In genomic region chr9:39603333-39603845, GRCm38 (mm10) we compare ENCODE assay signal across 9 mouse cellular contexts. TPM values are rescaled to one million over a fixed set of nuclear protein-coding genes. Genes with fewer than 3 reads are reported as not detected.
A peak's percentile ranks its signal among the peaks of the same experiment; 100 is the strongest.
DNase-seq lines count a peak whose midpoint lies in the region; ATAC-seq and TF ChIP-seq lines count a peak whose summit lies in the region.
"Had no signal": no experiment of that assay in that cellular context is flagged by ENCODE, and none has a peak within 500 bp of the region (broad histone marks: within the 10 kb centered on the region; RNA-seq: fewer than 3 reads in every experiment).

No protein-coding gene starts in this region.

- H3K4me3 ChIP-seq in heart, adult 2 months, result 0 out of 2 replicates have a peak overlapping the region, but pooled peaks have one; percentile 10
- H3K4me3 ChIP-seq in ES-E14 (ENCODE audit: insufficient read depth in 1 of 2, low read depth in 1 of 2, low read length in 2 of 2, poor library complexity in 1 of 2, severe bottlenecking in 1 of 2), result peak overlapping the region in 1 of 2 experiments; percentile 51; a peak in 2 of 4 replicates
- peak overlapping the region; percentile 39 for H3K4me3 ChIP-seq in embryonic facial prominence, embryonic 14.5 days (ENCODE audit: low read depth, low read length)
- H3K4me3 ChIP-seq in hindbrain, embryonic 16.5 days (ENCODE audit: low read length), result peak overlapping the region; percentile 50
- peak overlapping the region; percentile 49 for H3K4me3 ChIP-seq in midbrain, postnatal 0 days (ENCODE audit: low read depth, low read length)

- no peak for TF ChIP-seq POLR2A in heart, adult 2 months (IDR thresholded peaks at IDR 0.05; ENCODE audit: insufficient read depth, low read depth, low read length)

- no peak for TF ChIP-seq EP300 in heart, adult 2 months (IDR thresholded peaks at IDR 0.05; ENCODE audit: insufficient read depth, low read depth, low read length)

- H3K79me2 ChIP-seq in heart, adult 2 months (replicated peaks; ENCODE audit: control insufficient read depth, insufficient read depth, low read length), result no peaks in the 10 kb centered on the region

- peak; percentile 84 for ATAC-seq in embryonic facial prominence, embryonic 14.5 days (ENCODE audit: low read depth)
- ATAC-seq in hindbrain, embryonic 16.5 days, result peak; percentile 81
- peak; percentile 76 for ATAC-seq in midbrain, postnatal 0 days (ENCODE audit: low FRiP score)

- 1% methylated on average over 9 of the region's 9 CpGs for WGBS in heart, adult 2 months
- 1% methylated on average over 9 of the region's 9 CpGs for WGBS in embryonic facial prominence, embryonic 14.5 days
- under 1% methylated on average over 9 of the region's 9 CpGs for WGBS in hindbrain, embryonic 16.5 days
- 0% methylated on average over 9 of the region's 9 CpGs for WGBS in midbrain, postnatal 0 days

- no peak overlapping the region for H3K27ac ChIP-seq in heart, adult 2 months
- no peak overlapping the region for H3K27ac ChIP-seq in ES-E14 (ENCODE audit: insufficient read depth, low read depth, low read length, poor library complexity, severe bottlenecking)
- peak overlapping the region; percentile 85 for H3K27ac ChIP-seq in embryonic facial prominence, embryonic 14.5 days (replicated peaks; ENCODE audit: low read depth, low read length)
- peak overlapping the region; percentile 78 for H3K27ac ChIP-seq in hindbrain, embryonic 16.5 days (ENCODE audit: low read depth, low read length)
- peak overlapping the region; percentile 69 for H3K27ac ChIP-seq in midbrain, postnatal 0 days (ENCODE audit: low read depth, low read length)

- no peaks in the 10 kb centered on the region for H3K9me3 ChIP-seq in ES-E14 (ENCODE audit: control insufficient read depth, insufficient read depth, low read depth, low read length)
- no peaks in the 10 kb centered on the region for H3K9me3 ChIP-seq in embryonic facial prominence, embryonic 14.5 days (ENCODE audit: control insufficient read depth, low read length)
- no peaks in the 10 kb centered on the region for H3K9me3 ChIP-seq in hindbrain, embryonic 16.5 days (ENCODE audit: control insufficient read depth, low read length)
- no peaks in the 10 kb centered on the region for H3K9me3 ChIP-seq in midbrain, postnatal 0 days (ENCODE audit: low read length)

- no peaks in the 10 kb centered on the region for H3K4me1 ChIP-seq in heart, adult 2 months (ENCODE audit: control insufficient read depth, insufficient read depth, low read length)
- peaks cover 3 to 4% of the 10 kb centered on the region in 2 experiments; a peak in 3 of 4 replicates for H3K4me1 ChIP-seq in ES-E14 (ENCODE audit: control insufficient read depth in 2 of 2, insufficient read depth in 2 of 2, low read length in 2 of 2, poor library complexity in 1 of 2)
- 0 out of 2 replicates have a peak, but pooled peaks cover 2% of the 10 kb centered on the region for H3K4me1 ChIP-seq in embryonic facial prominence, embryonic 14.5 days (ENCODE audit: control insufficient read depth, insufficient read depth, low read length)
- no peaks in the 10 kb centered on the region; the same call in 1 of the 2 replicates for H3K4me1 ChIP-seq in hindbrain, embryonic 16.5 days (ENCODE audit: control insufficient read depth, insufficient read depth, low read depth, low read length)
- no peaks in the 10 kb centered on the region for H3K4me1 ChIP-seq in midbrain, postnatal 0 days (ENCODE audit: insufficient read depth, low read length)

- H3K36me3 ChIP-seq in heart, adult 2 months (ENCODE audit: control insufficient read depth, insufficient read depth, low read length), result no peaks in the 10 kb centered on the region
- H3K36me3 ChIP-seq in ES-E14 (ENCODE audit: control insufficient read depth, insufficient read depth, low read length, poor library complexity, severe bottlenecking), result no peaks in the 10 kb centered on the region
- no peaks in the 10 kb centered on the region for H3K36me3 ChIP-seq in embryonic facial prominence, embryonic 14.5 days (ENCODE audit: control insufficient read depth, insufficient read depth, low read length)
- H3K36me3 ChIP-seq in hindbrain, embryonic 16.5 days (ENCODE audit: control insufficient read depth, insufficient read depth, low read length), result peaks cover 4% of the 10 kb centered on the region; the same call in 1 of the 2 replicates
- H3K36me3 ChIP-seq in midbrain, postnatal 0 days (ENCODE audit: insufficient read depth, low read length), result no peaks in the 10 kb centered on the region

- TF ChIP-seq CTCF in heart, adult 2 months (IDR thresholded peaks at IDR 0.05), result no peak
- TF ChIP-seq CTCF in midbrain, postnatal 0 days (IDR thresholded peaks at IDR 0.05), result no peak

- no peak overlapping the region for H3K9ac ChIP-seq in heart, adult 2 months (ENCODE audit: low read depth, low read length)
- no peak overlapping the region for H3K9ac ChIP-seq in ES-E14 (ENCODE audit: insufficient read depth, low read depth, low read length, poor library complexity, severe bottlenecking)
- peak overlapping the region; percentile 62 for H3K9ac ChIP-seq in embryonic facial prominence, embryonic 14.5 days (ENCODE audit: low read depth, low read length)
- peak overlapping the region; percentile 65 for H3K9ac ChIP-seq in hindbrain, embryonic 16.5 days (ENCODE audit: low read depth, low read length)
- H3K9ac ChIP-seq in midbrain, postnatal 0 days (replicated peaks; ENCODE audit: low read length, poor library complexity, severe bottlenecking), result peak overlapping the region; percentile 69

- no peaks in the 10 kb centered on the region for H3K27me3 ChIP-seq in heart, adult 2 months (ENCODE audit: control insufficient read depth, insufficient read depth, low read length)
- H3K27me3 ChIP-seq in embryonic facial prominence, embryonic 14.5 days (replicated peaks; ENCODE audit: control insufficient read depth, insufficient read depth, low read length), result no peaks in the 10 kb centered on the region
- H3K27me3 ChIP-seq in hindbrain, embryonic 16.5 days (replicated peaks; ENCODE audit: control insufficient read depth, insufficient read depth, low read length), result no peaks in the 10 kb centered on the region
- no peaks in the 10 kb centered on the region for H3K27me3 ChIP-seq in midbrain, postnatal 0 days (ENCODE audit: insufficient read depth, low read length)

- intact Hi-C loops in heart, adult 2 months (cut with DNase I), result no loop called here

- DNase-seq in heart, adult 2 months, result no peak
- no peak for DNase-seq in heart, adult 8-10 months (ENCODE audit: low spot score)
- peak; percentile 16 for DNase-seq in ES-E14 (ENCODE audit: low read depth, low spot score)
- peak; percentile 88 for DNase-seq in embryonic facial prominence, embryonic 14.5 days (ENCODE audit: low spot score)
- peak; percentile 61 for DNase-seq in midbrain, postnatal 0 days (ENCODE audit: low spot score)
- DNase-seq in c-Kit-positive CD71-positive TER-119-positive erythroid progenitor cells, embryonic 14.5 days (ENCODE audit: low spot score), result no peak
- DNase-seq in thymus, postnatal 25 days, result no peak

- peak overlapping the region; percentile 80 for H3K4me2 ChIP-seq in embryonic facial prominence, embryonic 14.5 days (ENCODE audit: low read depth, low read length)
- H3K4me2 ChIP-seq in hindbrain, embryonic 16.5 days (ENCODE audit: low read length), result peak overlapping the region; percentile 61
- peak overlapping the region; percentile 76 for H3K4me2 ChIP-seq in midbrain, postnatal 0 days (ENCODE audit: low read depth, low read length, poor library complexity, severe bottlenecking)

- in situ Hi-C loops in ES-E14 (cut with MboI; ENCODE audit: low sequenced_read_pairs in 2 of 2, unreplicated experiment in 2 of 2), result no loop called here

RNA-seq across cellular contexts. Expression of gene AW551984, which starts 0.8 kb away (rescaled TPM):
- under 1 TPM; 0.14 to 0.26 TPM for total RNA-seq in heart, adult 2 months (2021)
- polyA plus RNA-seq in heart, adult 2 months (2012; rRNA removed), result 0.20 and 0.67 TPM in 2 replicates
- total RNA-seq in heart, adult 8-10 months (2022), result under 1 TPM in 2 of 4 experiments, not detected in 2; 0.37 to 0.82 TPM
- 0.74 and 2.0 TPM in 2 replicates for total RNA-seq in ES-E14 (2012; rRNA removed)
- polyA plus RNA-seq in embryonic facial prominence, embryonic 14.5 days (2014; fragmentation: Nextera tagmentation; extraction: Ambion mirVana), result 165 and 171 TPM in 2 replicates
- 218 and 230 TPM in 2 replicates for polyA plus RNA-seq in hindbrain, embryonic 16.5 days (2015; fragmentation: Nextera tagmentation; extraction: Ambion mirVana)
- 363 and 387 TPM in 2 replicates for total RNA-seq in midbrain, postnatal 0 days (2014; rRNA removed)
- polyA plus RNA-seq in midbrain, postnatal 0 days (2015; fragmentation: Nextera tagmentation; extraction: Ambion mirVana), result 260 and 267 TPM in 2 replicates

RNA-seq across cellular contexts. Expression of gene Olfr148, which starts 7.1 kb away (rescaled TPM):
- total RNA-seq in heart, adult 2 months (2021), result not detected
- polyA plus RNA-seq in heart, adult 2 months (2012; rRNA removed), result not detected in 2 replicates
- total RNA-seq in heart, adult 8-10 months (2022), result not detected
- total RNA-seq in ES-E14 (2012; rRNA removed), result not detected in 2 replicates
- polyA plus RNA-seq in embryonic facial prominence, embryonic 14.5 days (2014; fragmentation: Nextera tagmentation; extraction: Ambion mirVana), result not detected in 2 replicates
- polyA plus RNA-seq in hindbrain, embryonic 16.5 days (2015; fragmentation: Nextera tagmentation; extraction: Ambion mirVana), result not detected in 2 replicates
- total RNA-seq in midbrain, postnatal 0 days (2014; rRNA removed), result not detected in 2 replicates
- not detected in 2 replicates for polyA plus RNA-seq in midbrain, postnatal 0 days (2015; fragmentation: Nextera tagmentation; extraction: Ambion mirVana)
- total RNA-seq: heart, adult 18-20 months had no signal

RNA-seq across cellular contexts. Expression of gene Olfr960, which starts 17.8 kb away (rescaled TPM):
- total RNA-seq in heart, adult 2 months (2021), result not detected
- not detected in 2 replicates for polyA plus RNA-seq in heart, adult 2 months (2012; rRNA removed)
- total RNA-seq in heart, adult 8-10 months (2022), result not detected
- not detected in 2 replicates for total RNA-seq in ES-E14 (2012; rRNA removed)
- polyA plus RNA-seq in embryonic facial prominence, embryonic 14.5 days (2014; fragmentation: Nextera tagmentation; extraction: Ambion mirVana), result not detected in 2 replicates
- polyA plus RNA-seq in hindbrain, embryonic 16.5 days (2015; fragmentation: Nextera tagmentation; extraction: Ambion mirVana), result not detected in 2 replicates
- total RNA-seq in midbrain, postnatal 0 days (2014; rRNA removed), result not detected in 2 replicates
- not detected in 2 replicates for polyA plus RNA-seq in midbrain, postnatal 0 days (2015; fragmentation: Nextera tagmentation; extraction: Ambion mirVana)
- total RNA-seq: heart, adult 18-20 months had no signal

RNA-seq across cellular contexts. Expression of gene Olfr959, which starts 28.0 kb away (rescaled TPM):
- total RNA-seq in heart, adult 2 months (2021), result not detected
- polyA plus RNA-seq in heart, adult 2 months (2012; rRNA removed), result not detected in 2 replicates
- total RNA-seq in heart, adult 8-10 months (2022), result not detected
- not detected in 2 replicates for total RNA-seq in ES-E14 (2012; rRNA removed)
- not detected in 2 replicates for polyA plus RNA-seq in embryonic facial prominence, embryonic 14.5 days (2014; fragmentation: Nextera tagmentation; extraction: Ambion mirVana)
- polyA plus RNA-seq in hindbrain, embryonic 16.5 days (2015; fragmentation: Nextera tagmentation; extraction: Ambion mirVana), result not detected in 2 replicates
- total RNA-seq in midbrain, postnatal 0 days (2014; rRNA removed), result 0.16 TPM in 1 of 2 replicates, not detected in the other
- 0.05 TPM in 1 of 2 replicates, not detected in the other for polyA plus RNA-seq in midbrain, postnatal 0 days (2015; fragmentation: Nextera tagmentation; extraction: Ambion mirVana)
- total RNA-seq: heart, adult 18-20 months had no signal

RNA-seq across cellular contexts. Expression of gene Olfr961, which starts 41.5 kb away (rescaled TPM):
- not detected for total RNA-seq in heart, adult 2 months (2021)
- not detected in 2 replicates for polyA plus RNA-seq in heart, adult 2 months (2012; rRNA removed)
- total RNA-seq in heart, adult 8-10 months (2022), result not detected
- total RNA-seq in ES-E14 (2012; rRNA removed), result not detected in 2 replicates
- polyA plus RNA-seq in embryonic facial prominence, embryonic 14.5 days (2014; fragmentation: Nextera tagmentation; extraction: Ambion mirVana), result not detected in 2 replicates
- polyA plus RNA-seq in hindbrain, embryonic 16.5 days (2015; fragmentation: Nextera tagmentation; extraction: Ambion mirVana), result not detected in 2 replicates
- not detected in 2 replicates for total RNA-seq in midbrain, postnatal 0 days (2014; rRNA removed)
- polyA plus RNA-seq in midbrain, postnatal 0 days (2015; fragmentation: Nextera tagmentation; extraction: Ambion mirVana), result not detected in 2 replicates
- total RNA-seq: heart, adult 18-20 months had no signal

Comparison
In these comparisons a context has a peak if more than half of its experiments do, and no peak if none do; other contexts are left out.
1. DNase-seq: peak in ES-E14 (single experiment), embryonic facial prominence, embryonic 14.5 days (single experiment) and midbrain, postnatal 0 days (single experiment); none in heart, adult 2 months (0 of 2), heart, adult 8-10 months (single experiment), c-Kit-positive CD71-positive TER-119-positive erythroid progenitor cells, embryonic 14.5 days (single experiment) and thymus, postnatal 25 days (single experiment).
2. H3K27ac ChIP-seq: peak in embryonic facial prominence, embryonic 14.5 days (single experiment), hindbrain, embryonic 16.5 days (single experiment) and midbrain, postnatal 0 days (single experiment); none in heart, adult 2 months (single experiment) and ES-E14 (single experiment).
3. H3K9ac ChIP-seq: peak in embryonic facial prominence, embryonic 14.5 days (single experiment), hindbrain, embryonic 16.5 days (single experiment) and midbrain, postnatal 0 days (single experiment); none in heart, adult 2 months (single experiment) and ES-E14 (single experiment).
4. RNA of gene AW551984, which starts 0.8 kb away (total RNA-seq): 363 to 387 TPM in midbrain, postnatal 0 days; 0.74 to 2.0 TPM in ES-E14, 0.37 to 0.82 TPM in heart, adult 8-10 months and 0.14 to 0.26 TPM in heart, adult 2 months; every median in the first group is over 100 times any median in the second.
5. Peak in every context shown above with its lines, with median percentiles within 50 percentile points of each other: ATAC-seq and H3K4me2 ChIP-seq.